Mouse (Mus musculus) forebrain, embryonic 15.5 days (tissue): ENCODE measurements around the gene Ssr2. TPM values are rescaled to one million over a fixed set of nuclear protein-coding genes. Genes with fewer than 3 reads are reported as not detected.

ENCODE experiments used
- ATAC-seq: fragments of 200-750 bp; cut with Nextera tagmentation; replicated peaks from 2 replicates; pipeline ENCODE4 v1.8.0; 2017; ENCODE audit warnings: mild to moderate bottlenecking, moderate TSS enrichment, moderate library complexity
- H3K27ac ChIP-seq: fragments of 300-500 bp; sonication (generic); replicated peaks from 2 replicates; pipeline ENCODE4 v1.5.1; 2015; ENCODE audit warnings: mild to moderate bottlenecking, inconsistent platforms
- H3K27me3 ChIP-seq: fragments of 300-500 bp; sonication (generic); 2 replicates; pipeline ENCODE4 v1.6.1; 2015; ENCODE audit warnings: inconsistent platforms
- H3K36me3 ChIP-seq: fragments of 300-500 bp; sonication (generic); 2 replicates; pipeline ENCODE4 v1.6.1; 2015; ENCODE audit warnings: mild to moderate bottlenecking, inconsistent platforms
- H3K4me1 ChIP-seq: fragments of 300-500 bp; sonication (generic); 2 replicates; pipeline ENCODE4 v1.6.1; 2015; ENCODE audit warnings: inconsistent platforms
- H3K4me2 ChIP-seq: fragments of 300-500 bp; sonication (generic); replicated peaks from 2 replicates; pipeline ENCODE4 v1.6.1; 2015; ENCODE audit warnings: mild to moderate bottlenecking, inconsistent platforms
- H3K4me3 ChIP-seq: fragments of 300-500 bp; sonication (generic); 2 replicates; pipeline ENCODE4 v1.5.1; 2015; ENCODE audit warnings: mild to moderate bottlenecking, inconsistent platforms
- H3K9ac ChIP-seq: fragments of 300-500 bp; sonication (generic); replicated peaks from 2 replicates; pipeline ENCODE4 v1.6.1; 2015; ENCODE audit warnings: mild to moderate bottlenecking, inconsistent platforms
- H3K9me3 ChIP-seq: fragments of 300-500 bp; sonication (generic); 2 replicates; pipeline ENCODE4 v1.6.1; 2016; ENCODE audit warnings: inconsistent platforms
- WGBS: fragments of 180-500 bp; shearing (Covaris S2); methylation state at CpG from one replicate; pipeline ENCODE4 v1.1.7; 2015; ENCODE audit warnings: mixed read lengths; 5-methylcytosine and 5-hydroxymethylcytosine counted together
- polyA plus RNA-seq: library from polyadenylated mRNA; unstranded; fragments of >200 nt; fragmentation: Nextera tagmentation; extraction: Ambion mirVana; gene quantifications from 2 replicates; pipeline ENCODE4 v1.2.1, GENCODE M21; 2015

Gene Ssr2
- polyA plus RNA-seq, 1 experiment from 2014 or later, result 134 TPM

DNA sequence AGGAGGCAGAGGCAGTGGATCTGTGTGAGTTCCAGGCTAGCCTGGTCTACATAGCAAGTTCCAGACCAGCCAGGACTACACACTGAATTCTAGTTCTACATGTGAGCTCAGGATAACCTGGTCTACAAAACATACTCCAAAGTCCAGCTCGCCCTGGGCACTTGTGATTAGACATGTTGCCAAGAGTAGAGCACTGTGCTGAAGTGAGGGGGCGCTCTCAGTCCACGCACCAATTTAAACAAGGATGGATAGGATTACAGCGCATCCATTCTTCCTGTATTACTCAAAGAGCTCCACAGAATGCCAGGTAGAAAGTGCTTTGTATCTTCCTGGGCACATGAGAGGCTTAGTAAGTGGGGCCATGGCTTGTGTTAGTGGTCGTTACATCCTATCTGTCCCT lies 31.2 kb upstream of the Ssr2 start:
- H3K27ac ChIP-seq, result no peak overlapping the region
- H3K4me1 ChIP-seq, result peaks cover 30% of the 10 kb centered on the region
- no peaks in the 10 kb centered on the region for H3K9me3 ChIP-seq
- peaks cover 8% of the 10 kb centered on the region; the same call in 1 of the 2 replicates for H3K36me3 ChIP-seq
- WGBS, result 38% methylated on average over 5 of the region's 5 CpGs
- H3K27me3 ChIP-seq, result no peaks in the 10 kb centered on the region
- no peak overlapping the region for H3K4me2 ChIP-seq
- H3K9ac ChIP-seq, result no peak overlapping the region
- ATAC-seq, result no peak
- H3K4me3 ChIP-seq, result no peak overlapping the region

DNA sequence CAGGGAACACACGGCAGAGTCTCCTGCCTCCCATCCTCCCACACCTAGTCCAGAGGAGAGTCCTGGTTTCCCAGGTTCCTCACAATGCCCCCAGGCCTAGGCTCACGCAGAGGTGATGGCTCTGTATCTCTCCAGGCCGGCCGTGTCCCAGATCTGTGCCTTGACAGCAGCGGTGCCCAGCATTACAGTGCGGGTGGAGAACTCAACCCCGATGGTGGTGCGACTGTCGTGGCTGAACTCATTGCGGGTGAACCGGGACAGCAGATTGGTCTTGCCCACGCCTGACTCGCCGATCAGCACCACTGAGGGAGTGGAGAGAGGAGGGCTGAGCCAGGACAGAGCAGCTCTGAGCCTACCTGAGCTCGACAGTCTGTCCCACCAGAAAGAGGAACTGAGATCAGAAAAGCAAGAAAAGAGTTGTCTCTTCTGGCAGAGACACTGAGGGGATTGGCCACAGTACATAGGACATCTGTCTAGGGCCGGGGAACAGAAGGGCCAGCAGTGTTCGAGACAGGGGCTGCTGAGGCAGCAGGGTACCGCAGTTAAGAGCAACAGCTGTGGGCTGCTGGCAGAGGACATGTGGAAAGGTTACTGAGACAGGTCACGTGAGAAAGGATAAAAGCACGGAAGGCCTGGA lies 30.6 kb upstream of the Ssr2 start:
- WGBS, result 67% methylated on average over 20 of the region's 20 CpGs
- Histone ChIP-seq H3K4me3 (no peak overlapping the region), H3K36me3 (peaks cover 7% of the 10 kb centered on the region; the same call in 1 of the 2 replicates), H3K27ac (no peak overlapping the region), H3K9me3 (no peaks in the 10 kb centered on the region), H3K4me2 (no peak overlapping the region), H3K9ac (no peak overlapping the region), H3K4me1 (peaks cover 25% of the 10 kb centered on the region), H3K27me3 (no peaks in the 10 kb centered on the region)
- ATAC-seq, result no peak

DNA sequence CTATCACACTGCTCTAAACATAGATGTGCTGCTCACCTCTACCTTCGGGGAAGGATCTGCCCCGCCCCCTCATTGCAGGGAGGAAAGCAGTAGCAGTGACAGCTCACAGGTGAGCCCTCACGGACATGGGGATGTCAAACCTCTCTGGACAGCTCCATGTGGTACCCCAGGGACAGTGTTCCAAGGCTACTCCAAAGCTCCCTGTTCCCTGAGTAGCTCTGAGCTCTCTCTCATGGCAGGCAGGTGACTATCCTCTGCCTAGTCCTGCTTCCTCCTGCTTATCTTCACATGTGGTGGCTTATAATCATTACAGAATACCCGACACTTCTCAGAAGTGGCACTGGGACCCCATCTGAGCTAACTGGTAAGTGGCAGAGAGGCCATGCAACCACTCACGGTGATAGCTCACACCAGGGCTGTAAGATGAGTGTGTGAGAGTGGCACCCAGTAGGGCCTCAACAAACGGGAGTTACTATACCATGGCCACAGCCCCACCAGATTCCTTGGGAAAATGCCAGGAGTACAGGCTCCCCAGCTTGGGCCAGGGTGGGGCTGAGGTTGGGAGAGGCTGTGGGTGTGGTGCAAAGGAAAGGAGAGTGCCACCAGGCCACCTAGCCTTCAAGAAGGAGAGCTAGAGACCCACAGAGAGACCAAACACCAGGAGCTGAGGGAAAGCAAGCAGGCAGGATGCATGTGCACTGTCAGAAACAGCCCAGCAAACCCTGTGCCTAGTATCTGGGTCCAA lies 28.8 kb upstream of the Ssr2 start:
- Histone ChIP-seq H3K4me1 (peaks cover 13% of the 10 kb centered on the region), H3K27ac (no peak overlapping the region), H3K36me3 (no peaks in the 10 kb centered on the region; the same call in 1 of the 2 replicates), H3K4me2 (no peak overlapping the region), H3K9ac (no peak overlapping the region), H3K27me3 (no peaks in the 10 kb centered on the region), H3K4me3 (no peak overlapping the region), H3K9me3 (no peaks in the 10 kb centered on the region)
- WGBS, result 78% methylated on average over 6 of the region's 6 CpGs
- no peak for ATAC-seq

DNA sequence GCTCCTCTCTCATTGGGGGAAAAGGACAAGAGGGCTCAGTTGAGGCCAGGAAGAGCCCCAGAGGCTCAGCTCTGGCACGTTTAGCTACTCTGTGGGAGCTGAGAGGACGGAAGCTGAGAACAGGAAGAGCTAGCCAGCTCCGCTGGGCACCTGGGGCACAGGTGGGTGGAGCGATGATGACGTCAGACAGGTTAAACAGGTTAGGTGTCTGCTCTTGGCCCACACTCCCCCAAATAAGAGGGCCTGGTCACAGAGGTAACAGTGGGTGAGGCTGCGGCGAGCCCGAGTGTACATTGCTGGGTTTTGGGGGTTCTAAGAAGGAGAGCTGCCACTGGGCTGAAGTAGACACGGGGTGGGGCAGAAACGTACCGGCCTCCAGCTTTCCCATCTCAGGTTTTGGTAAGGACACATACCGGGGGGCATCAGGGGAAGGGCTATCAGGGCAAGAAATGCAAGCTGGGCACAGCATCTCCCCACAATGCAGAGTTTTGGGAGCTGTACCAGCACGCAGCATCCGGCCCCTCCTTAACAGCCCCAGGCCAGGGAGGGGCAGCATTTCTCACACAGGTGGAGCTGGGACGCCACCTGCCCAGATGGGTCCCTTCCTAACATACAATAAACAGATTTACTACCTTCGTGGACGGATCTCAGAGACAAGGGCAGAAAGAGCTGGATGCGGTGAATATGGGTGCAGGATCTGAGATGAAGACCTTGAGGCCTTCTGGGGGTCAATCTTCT lies 27.3 kb upstream of the Ssr2 start, which contains the start of gene Rab25:
Gene Rab25, minus strand, starts transcription at position 121 of the 738 bp plus-strand sequence.
- Histone ChIP-seq H3K27ac (no peak within 1 kb of the TSS), H3K4me2 (no peak within 1 kb of the TSS), H3K27me3 (no peaks in the 10 kb centered on the region), H3K4me1 (peaks cover 12% of the 10 kb centered on the region), H3K4me3 (no peak within 1 kb of the TSS), H3K36me3 (no peaks in the 10 kb centered on the region; the same call in 1 of the 2 replicates), H3K9me3 (no peaks in the 10 kb centered on the region), H3K9ac (no peak within 1 kb of the TSS)
- ATAC-seq, result no peak
- 54% methylated on average over 18 of the region's 18 CpGs for WGBS

DNA sequence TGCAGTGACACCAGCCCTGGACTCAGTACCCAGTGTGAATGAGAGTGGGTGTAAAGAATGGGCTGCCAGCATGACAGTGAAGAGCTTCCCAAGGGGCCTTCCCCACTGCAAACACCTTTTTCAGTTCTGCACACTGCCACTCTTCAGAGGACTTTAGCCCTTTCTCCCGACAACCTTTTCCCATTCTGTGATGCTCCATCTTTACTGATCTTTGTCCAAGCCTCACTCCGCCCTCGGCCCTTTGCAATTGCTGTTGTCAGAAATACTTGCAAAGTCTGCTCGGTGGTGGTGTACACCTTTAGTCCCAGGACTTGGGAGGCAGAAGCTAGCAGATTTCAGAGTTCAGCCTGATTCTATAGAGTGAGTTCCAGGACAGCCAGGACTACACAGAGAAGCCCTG lies 24.1 kb upstream of the Ssr2 start:
- Histone ChIP-seq H3K9ac (peak overlapping the region; percentile 58; the same call in 1 of the 2 replicates), H3K9me3 (no peaks in the 10 kb centered on the region), H3K36me3 (peaks cover 11% of the 10 kb centered on the region), H3K27ac (no peak overlapping the region), H3K4me1 (peaks cover 29% of the 10 kb centered on the region), H3K4me2 (peak overlapping the region; percentile 90; the same call in 1 of the 2 replicates), H3K27me3 (no peaks in the 10 kb centered on the region), H3K4me3 (peak overlapping the region; percentile 93; the same call in 1 of the 2 replicates)
- 85% methylated on average over 4 of the region's 4 CpGs for WGBS
- ATAC-seq, result no peak

DNA sequence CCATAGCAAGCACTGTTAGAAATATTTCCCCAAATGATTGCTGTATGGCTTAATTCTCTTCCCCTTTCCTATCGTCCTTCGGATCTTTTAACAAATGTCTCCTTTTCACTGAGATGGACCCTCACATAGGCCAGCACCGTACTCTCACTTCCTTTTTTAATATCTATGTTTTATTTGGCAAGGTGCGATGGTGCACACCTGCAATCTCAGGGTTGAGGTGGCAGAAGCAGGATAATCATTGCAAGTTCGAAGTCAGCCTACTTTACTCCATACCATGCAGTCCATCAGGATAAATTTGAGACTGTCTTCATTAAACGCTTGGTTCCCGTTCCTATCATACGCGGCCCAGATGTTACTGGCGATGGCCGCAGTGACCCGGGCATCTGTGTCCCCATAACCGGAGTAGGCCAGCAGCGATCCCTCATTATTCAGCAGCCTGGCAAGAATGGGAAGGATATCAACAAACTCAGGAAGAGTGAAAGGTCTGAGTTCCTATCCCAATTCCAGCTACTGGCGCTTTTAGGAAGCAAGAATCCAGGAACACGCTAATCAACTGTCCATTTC lies 23.5 kb upstream of the Ssr2 start:
- peak overlapping the region; percentile 94 for H3K27ac ChIP-seq
- ATAC-seq, result no peak
- peak overlapping the region; percentile 58 for H3K9ac ChIP-seq
- peak overlapping the region; percentile 90 for H3K4me2 ChIP-seq
- H3K4me3 ChIP-seq, result peak overlapping the region; percentile 93
- peaks cover 29% of the 10 kb centered on the region for H3K4me1 ChIP-seq
- no peaks in the 10 kb centered on the region for H3K27me3 ChIP-seq
- peaks cover 17% of the 10 kb centered on the region for H3K36me3 ChIP-seq
- WGBS, result 25% methylated on average over 16 of the region's 16 CpGs
- no peaks in the 10 kb centered on the region for H3K9me3 ChIP-seq

DNA sequence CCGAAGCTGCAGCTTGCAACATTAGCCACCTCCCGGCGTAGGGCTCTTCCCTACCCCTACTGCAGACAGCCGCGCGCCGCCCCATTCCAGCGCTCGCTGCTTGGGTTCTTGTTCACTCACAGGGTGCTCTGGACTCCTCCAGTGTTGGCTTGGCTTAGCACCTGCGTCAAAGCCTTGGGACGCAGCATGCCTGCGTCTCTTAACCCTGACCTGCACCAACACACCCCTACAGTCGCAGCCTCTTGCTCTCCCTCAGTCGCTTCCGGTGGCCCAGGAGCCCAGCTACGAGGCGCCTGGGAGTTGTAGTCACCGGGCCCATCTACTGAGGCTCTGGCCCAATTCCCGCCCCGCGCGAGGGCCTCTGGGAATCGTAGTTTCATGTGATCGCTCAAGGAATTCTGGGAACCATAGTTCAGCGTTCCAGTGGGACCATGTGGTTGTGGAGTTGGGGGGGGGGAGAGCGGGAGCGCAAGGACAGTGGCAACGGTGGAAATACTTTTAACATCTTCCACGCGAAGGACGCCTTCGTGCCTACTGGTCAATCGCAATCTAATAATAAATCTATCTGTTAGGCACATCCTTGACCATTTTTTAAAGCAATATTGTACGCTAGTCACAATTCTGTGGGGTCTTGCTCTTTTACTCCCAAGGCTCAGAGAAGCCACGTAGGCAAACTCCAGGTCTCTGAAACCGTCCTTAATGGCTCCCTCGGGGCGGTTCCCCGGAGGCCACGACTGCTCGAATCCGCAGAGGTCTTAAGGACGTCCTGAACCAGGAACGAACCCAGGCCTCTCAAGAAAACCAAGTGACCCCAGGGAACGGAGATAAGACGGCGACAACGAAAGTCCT lies 22.8 kb upstream of the Ssr2 start, which contains the start of gene Lamtor2:
Gene Lamtor2, minus strand, starts transcription at position 399 of the 849 bp plus-strand sequence.
- H3K27ac ChIP-seq, result peak within 1 kb of the TSS; percentile 94

DNA sequence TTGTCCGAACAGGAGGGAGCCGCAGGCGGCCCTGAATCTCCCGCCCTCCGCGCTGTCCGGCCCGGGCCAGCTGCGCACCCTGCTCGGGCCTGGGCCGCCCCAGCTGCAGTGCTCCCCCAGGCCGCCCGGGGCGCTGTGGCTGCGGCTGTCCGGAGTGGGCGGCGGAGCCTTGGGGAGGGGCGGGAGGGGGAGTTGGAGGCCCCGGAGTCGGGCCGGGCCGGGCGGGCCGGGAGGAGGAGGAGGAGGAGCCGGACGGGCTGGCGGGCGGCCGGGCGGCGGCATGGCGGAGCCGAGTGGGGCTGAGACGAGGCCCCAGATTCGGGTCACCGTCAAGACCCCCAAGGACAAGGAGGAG lies 22.2 kb upstream of the Ssr2 start, which contains the start of gene Ubqln4:
Gene Ubqln4, plus strand, starts transcription at position 234 of the 355 bp plus-strand sequence.
- Histone ChIP-seq H3K9ac (peak within 1 kb of the TSS; percentile 88), H3K36me3 (peaks cover 27% of the 10 kb centered on the region), H3K4me1 (peaks cover 29% of the 10 kb centered on the region), H3K4me2 (peak within 1 kb of the TSS; percentile 90), H3K4me3 (peak within 1 kb of the TSS; percentile 93), H3K9me3 (no peaks in the 10 kb centered on the region), H3K27me3 (no peaks in the 10 kb centered on the region), H3K27ac (peak within 1 kb of the TSS; percentile 94)
- under 1% methylated on average over 36 of the region's 37 CpGs for WGBS
- peak; percentile 84 for ATAC-seq

More for the DNA sequence above, 22.8 kb upstream of the Ssr2 start, which contains the start of gene Lamtor2:
- no peaks in the 10 kb centered on the region for H3K27me3 ChIP-seq
- peaks cover 21% of the 10 kb centered on the region for H3K36me3 ChIP-seq
- H3K9ac ChIP-seq, result peak within 1 kb of the TSS; percentile 88
- peaks cover 29% of the 10 kb centered on the region for H3K4me1 ChIP-seq
- no peaks in the 10 kb centered on the region for H3K9me3 ChIP-seq
- peak within 1 kb of the TSS; percentile 93 for H3K4me3 ChIP-seq
- peak; percentile 95 for ATAC-seq
- H3K4me2 ChIP-seq, result peak within 1 kb of the TSS; percentile 90
- under 1% methylated on average over 48 of the region's 48 CpGs for WGBS

DNA sequence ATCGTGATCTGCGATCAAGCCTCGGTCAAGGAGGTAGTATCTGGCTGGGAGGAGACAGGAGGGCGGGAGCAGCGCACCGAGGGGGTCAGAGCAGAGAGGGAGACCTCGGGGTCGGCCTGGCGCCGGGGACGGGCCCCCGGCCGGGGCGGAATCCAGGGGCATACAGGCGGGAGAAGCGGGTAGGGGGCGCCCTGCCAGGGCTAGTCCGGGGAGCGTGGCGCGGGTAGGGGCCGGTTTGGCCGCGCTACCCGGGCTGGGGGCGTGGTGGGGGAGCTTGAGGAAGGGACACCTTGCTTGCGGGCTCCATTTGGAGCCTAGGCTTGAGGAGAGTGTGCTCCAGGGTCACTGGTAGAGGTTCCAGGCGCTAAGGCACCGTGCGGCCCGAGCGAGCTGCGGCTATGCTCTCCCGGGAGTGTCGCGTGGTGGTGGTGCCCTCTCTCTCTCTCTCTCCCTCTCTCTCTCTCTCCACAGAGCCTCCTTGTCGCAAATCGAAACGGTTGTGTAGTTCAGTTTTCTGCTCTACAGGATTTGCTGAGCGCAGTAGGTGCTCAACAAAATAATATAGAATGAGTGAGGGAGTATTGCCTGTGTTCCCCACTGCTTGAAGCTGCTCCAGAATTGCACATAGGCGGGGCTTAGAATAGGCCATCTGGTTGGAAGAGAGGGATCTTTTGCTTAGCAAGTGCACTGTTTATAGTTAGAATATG lies 21.6 kb upstream of the Ssr2 start:
- peaks cover 30% of the 10 kb centered on the region for H3K36me3 ChIP-seq
- peak overlapping the region; percentile 90 for H3K4me2 ChIP-seq
- H3K9ac ChIP-seq, result peak overlapping the region; percentile 88
- H3K27me3 ChIP-seq, result no peaks in the 10 kb centered on the region
- ATAC-seq, result peak; percentile 32
- peak overlapping the region; percentile 94 for H3K27ac ChIP-seq
- H3K4me3 ChIP-seq, result peak overlapping the region; percentile 93
- no peaks in the 10 kb centered on the region for H3K9me3 ChIP-seq
- H3K4me1 ChIP-seq, result peaks cover 29% of the 10 kb centered on the region
- under 1% methylated on average over 41 of the region's 41 CpGs for WGBS

DNA sequence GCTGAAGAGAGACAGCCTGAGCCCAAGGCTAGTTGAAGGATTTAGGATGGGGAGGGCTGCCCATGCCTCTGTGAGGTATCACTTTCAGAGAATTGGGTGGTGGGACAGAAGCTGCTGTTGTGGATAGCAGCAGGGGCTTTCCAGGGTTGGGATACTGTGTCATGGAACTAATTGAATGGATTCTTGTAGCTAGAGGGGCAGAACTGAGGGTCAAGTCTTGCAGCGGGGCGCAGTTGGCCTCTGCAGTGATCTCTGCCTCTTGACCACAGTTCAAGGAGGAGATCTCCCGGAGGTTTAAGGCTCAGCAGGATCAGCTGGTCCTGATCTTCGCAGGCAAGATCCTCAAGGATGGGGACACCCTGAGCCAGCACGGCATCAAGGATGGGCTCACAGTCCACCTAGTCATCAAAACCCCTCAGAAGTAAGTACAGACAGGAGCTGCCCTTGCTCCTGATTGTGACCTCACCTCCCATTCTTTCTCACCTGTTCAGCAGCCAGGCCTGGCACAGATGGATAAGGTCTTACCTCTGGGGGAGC lies 20.5 kb upstream of the Ssr2 start:
- Histone ChIP-seq H3K9me3 (no peaks in the 10 kb centered on the region), H3K27ac (no peak overlapping the region), H3K36me3 (peaks cover 41% of the 10 kb centered on the region), H3K27me3 (no peaks in the 10 kb centered on the region), H3K4me1 (peaks cover 29% of the 10 kb centered on the region), H3K9ac (no peak overlapping the region), H3K4me2 (peak overlapping the region; percentile 90), H3K4me3 (no peak overlapping the region)
- no peak for ATAC-seq
- 87% methylated on average over 5 of the region's 5 CpGs for WGBS
